Mouse (Mus musculus): ENCODE data around the gene Dpp8.

DNA sequence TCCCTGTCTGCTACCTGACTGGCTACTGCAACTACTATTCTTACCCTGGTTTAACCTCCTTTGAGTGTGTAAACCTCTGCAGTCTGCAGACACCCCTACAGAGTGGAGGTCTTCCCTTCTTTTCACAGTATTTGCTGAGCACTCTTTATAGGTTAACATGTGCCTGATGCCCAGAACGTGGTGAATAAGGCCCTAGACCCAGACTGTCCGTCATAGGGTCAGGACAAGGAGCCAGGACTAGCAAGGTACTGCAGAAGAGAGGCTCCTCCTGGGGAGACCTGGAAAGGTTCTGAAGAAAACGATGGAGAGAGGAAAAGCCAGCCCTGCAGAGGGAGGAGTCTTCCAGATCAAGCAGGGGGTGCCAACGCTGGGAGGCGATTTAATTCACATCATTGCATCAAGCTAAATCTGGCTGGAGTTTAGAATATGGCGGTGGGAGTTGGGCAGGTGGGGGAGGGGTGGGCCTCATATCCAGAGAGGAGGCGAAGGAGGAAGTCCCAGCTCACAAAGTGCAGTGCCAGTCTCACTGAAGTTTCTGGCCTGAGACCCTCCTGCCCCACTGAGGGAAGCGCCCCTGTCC is 71.0 kb downstream of the Dpp8 start:
- TF ChIP-seq CHD2 (IDR thresholded peaks at IDR 0.05; ENCODE audit: low read depth, low read length): no peak
- TF ChIP-seq ZC3H11A (IDR thresholded peaks at IDR 0.05; ENCODE audit: borderline replicate concordance, low read depth, low read length): no peak
- TF ChIP-seq ZNF384 (IDR thresholded peaks at IDR 0.05; ENCODE audit: low read depth, low read length): no peak
- no peak for TF ChIP-seq HCFC1 (IDR thresholded peaks at IDR 0.05; ENCODE audit: borderline replicate concordance, insufficient read depth, low read length)
- no peak for TF ChIP-seq MAFK (IDR thresholded peaks at IDR 0.05; ENCODE audit: insufficient read depth, low read depth, low read length)
